Mouse (Mus musculus): ENCODE measurements around the gene Foxi1.

Gene Foxi1

DNA sequence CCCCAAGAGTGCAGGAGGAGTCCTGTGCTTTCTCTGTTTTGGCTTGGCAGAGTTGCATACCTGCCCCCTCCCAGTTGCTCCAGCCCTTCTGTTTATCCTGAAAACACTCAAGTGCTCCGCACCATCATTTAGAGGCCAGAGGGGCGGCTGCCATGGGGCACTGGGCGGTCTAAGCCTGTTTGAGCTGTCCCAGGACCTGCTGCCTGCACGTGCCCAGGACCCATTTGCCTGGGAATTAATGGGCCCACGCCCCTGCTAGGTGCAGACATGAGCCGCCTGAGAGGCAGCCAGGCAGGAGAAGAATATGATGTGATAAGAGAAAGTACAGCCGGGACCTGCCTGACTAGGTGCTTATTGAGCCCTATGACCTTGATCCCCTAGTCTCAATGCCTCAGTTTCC is 52.7 kb downstream of the Foxi1 start:
- no peak for DNase-seq

Measured in retina, postnatal 1 day (tissue).